Mouse (Mus musculus) gastrocnemius, adult 8-10 months (tissue): ENCODE results near the gene Lgr5. TPM values are rescaled to one million over a fixed set of nuclear protein-coding genes. Genes with fewer than 3 reads are reported as not detected.

ENCODE experiments used
- DNase-seq, 2 experiments: peaks; one replicate each; pipeline ENCODE4 v3.0.0; 2022; ENCODE audit warnings: low spot score in 2 of 2
- total RNA-seq, 4 experiments: library from RNA; stranded (reverse); gene quantifications; 2 replicates each; pipeline ENCODE4 v1.2.4; 2022

Gene Lgr5
- under 1 TPM in 1 of 4 experiments, not detected in 3; 0.12 TPM for total RNA-seq

DNA sequence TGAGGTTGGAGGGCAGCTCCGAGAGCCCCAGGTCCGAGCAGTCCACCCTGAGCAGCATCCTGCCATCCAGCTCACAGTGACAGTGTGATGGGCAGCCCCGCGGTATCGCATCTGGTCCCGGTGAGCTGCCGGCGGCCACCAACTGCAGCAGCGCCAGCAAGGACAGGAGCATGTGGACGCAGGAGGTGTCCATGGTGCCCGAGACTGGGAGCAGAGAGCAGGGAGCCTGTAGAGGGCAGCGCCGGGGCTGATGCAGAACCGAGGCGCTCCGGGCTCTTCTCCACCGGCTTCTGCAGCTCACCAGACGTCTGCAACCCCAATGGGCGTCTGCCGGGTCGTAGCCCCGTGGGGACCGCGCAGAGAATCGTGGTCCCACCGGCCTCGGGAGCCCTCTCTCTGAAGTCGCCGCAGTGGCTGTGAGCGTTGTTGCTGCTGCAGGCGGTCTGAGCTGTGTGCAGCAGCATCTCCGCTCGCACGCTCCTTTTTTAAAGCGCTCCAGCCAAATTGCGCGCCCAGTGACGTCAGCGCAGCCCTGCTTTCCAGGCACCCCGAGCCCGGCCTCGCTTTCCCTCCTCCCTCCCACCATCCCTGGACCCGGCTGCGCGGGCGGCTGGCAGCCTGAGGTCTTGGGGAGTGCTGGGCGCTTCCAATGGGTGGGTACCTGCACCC, at the start of gene Lgr5:
Lgr5 (minus strand) TSS at position 480 of the 669 bp plus-strand sequence.
- no peak for DNase-seq

DNA sequence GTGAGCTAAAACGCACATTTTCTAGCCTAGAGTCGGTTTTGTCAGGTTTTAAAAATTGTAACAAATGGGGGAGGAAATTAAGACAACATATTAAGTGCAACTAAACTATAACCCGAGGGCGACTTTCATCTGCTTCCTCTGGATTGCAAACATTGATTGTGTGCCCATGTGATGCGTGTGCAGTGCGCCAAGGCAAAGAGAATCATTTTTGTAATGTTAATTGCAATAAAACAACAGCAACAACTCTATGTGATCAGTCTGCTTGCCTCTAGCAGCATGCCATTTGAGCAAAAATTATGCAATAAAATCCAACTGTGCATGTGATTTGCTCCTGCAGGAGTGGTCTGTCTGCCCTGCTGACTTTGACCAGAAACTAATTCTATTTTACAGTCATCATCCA, 39.1 kb upstream of the Lgr5 start:
- DNase-seq, result no peak

DNA sequence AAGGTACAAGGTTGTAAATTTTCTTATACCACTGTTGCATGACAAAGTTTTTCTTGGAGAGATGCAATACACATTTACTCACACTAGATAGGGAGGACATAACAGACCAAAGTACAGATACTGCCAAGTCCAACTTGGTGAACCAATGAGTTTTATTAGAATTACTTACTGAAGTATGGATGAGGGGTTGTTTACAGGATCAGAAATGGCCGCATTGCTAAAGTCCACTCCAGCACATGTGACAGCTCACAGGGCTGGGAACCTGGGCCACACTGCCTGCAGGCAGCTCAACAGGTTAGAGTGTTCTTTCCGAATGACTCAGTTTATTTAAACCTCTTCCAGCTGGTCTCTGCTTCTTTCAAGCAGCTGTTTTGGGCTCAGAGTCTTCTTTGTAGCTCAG, 37.4 kb upstream of the Lgr5 start:
- no peak for DNase-seq

DNA sequence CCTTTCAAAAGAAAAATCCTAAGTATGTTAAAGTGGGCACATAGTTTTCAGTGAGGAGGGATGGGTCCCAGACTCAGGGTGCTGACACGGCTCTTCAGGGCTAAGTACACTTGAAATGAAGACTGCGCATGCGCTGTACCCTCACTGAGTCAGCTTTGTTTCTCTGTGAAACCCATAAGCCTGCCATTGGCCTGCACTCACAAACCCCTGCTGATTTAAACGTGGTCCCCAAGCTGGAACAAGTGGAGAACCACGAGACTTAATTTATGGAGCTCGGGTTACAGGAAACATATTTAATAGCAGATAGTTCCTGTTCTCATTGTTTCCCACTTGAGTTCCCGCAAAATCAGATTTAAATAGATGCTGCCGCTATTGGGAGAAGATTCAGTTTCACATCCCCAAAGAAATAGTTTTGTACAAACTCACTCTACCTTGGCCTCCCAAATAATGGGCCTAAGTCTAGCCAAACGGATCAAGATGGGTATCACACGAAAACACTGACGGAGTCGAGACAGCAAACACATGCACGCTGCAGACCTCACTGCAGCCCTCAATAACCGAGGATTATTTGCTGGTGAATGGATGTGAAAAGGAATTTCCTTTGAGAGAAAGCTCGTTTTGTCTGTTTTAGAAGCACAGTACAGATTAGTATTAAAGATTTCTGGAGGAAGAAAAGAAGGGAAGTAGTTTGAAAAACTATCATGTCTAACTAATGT, 36.5 kb upstream of the Lgr5 start:
- DNase-seq, result peak in 1 of 2 experiments; percentile 3

DNA sequence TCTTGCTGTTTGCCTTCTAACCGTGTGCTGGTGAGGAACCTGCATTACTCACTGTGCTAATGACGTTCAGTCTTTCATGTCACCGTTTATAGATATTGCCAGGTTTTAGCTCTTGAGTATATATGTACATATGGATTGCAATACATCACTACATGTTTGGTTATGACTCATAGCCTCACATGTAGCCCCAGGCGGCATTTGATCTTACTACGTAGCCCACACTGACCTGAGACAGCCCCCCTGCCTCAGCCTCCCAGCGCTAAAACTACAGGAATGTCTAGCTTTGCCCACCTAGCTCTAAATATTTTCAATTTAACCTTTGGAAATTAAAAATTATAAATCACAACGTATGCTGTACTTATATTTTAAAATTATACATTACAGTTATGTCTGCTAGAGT, 35.9 kb upstream of the Lgr5 start:
- DNase-seq, result no peak

DNA sequence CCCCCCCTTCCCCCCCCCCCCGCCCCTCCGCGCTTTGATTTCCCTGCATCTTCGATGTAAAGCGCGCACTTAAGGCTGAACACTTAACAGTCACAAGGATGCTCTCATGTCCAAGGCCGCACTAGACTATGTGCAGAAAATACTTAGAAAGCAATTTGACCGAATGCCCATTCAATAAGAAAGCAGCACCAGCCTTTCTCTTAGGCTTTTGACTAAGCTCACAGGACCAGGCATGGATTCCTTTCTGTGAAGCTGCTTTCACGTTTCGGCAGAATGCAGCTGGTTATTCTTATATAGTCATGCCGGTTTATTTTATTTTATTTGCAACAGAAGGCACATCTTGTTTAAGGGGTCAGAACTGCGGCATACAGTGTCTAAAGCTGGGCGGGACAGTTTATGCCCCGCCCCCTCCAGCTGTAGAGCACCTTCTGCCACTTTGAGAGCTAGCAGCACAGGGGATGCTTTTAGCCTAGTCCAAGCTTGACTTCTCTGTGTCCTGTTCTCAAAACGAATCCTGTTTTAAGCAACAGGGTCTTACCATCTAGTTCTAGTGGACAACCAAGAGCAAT, 30.8 kb upstream of the Lgr5 start:
- DNase-seq, result no peak

DNA sequence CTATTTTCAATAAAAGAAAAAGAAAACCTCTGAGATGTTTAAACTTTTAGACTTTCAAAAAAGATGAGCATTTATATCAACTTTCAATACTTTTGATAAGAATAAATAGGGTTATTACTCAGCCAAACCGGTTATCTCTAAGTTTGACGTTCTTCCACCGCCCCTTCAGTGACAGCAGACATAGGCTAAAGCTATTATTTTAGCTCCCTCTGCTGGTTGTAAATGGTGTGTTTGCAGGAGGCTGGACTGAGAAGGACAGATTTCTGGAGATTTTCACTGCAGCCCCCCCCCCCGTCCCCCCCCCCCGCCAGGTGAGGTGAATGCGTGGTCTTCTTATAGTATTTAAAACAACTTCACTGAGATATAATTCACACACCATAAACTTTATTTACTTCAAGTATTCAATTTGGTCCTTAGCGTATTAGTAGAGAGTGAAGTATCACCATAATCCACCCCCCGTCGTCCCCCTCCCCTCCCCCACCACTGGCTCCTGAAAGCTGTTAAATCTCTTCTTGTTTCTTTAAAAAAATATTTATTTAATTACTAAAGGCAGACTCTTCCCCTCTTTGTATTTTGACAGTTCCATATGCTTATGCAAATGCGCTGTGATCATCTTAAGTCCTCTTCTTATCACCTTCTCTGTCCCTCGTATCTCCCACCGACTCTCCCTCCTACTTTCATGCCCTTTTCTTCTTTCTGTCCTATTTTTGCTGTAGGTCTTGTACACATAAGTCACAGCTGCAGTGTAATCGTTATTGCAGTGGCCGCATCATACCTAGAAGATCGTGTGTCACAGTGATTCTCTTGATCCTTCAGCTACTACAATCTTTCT, 30.1 kb upstream of the Lgr5 start:
- DNase-seq, result no peak

DNA sequence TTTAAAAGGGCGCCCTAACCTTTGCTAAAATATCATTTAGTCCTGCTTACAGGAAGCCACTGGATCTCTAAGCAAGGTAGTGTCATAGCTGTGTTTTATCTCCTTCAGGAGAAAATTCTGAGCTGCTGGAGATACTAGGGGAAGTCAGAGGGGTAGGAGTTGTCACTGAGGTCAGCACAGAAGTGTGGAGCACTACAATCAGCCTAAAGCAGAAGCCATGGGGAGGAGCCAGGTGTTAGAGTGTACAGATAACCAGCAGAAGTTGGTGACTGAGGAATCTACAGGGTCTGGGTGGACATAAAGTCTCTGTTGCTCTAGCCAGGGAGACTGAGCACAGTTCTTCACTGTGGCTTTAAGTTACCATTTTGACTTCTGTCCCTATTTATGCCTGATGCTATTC, 8.2 kb upstream of the Lgr5 start:
- DNase-seq, result no peak

DNA sequence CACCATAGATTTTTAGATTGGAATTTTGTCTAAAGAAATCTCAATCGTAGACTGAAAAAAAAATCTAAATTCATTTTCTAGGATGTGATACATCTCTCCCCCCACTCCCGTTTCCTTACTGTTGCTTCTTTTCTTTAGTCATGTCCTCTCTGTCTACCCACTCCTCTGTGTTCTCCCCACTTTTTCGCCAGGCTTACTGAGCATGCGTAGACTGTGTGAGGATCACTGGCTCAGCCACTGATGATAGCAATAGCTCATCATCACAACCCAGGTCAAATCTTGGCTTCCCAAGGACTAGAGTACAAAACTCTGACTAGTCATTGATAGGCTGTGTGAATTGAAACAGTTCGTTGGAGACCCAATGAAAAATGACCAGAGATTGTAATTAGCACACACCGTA, 6.1 kb upstream of the Lgr5 start:
- no peak for DNase-seq

DNA sequence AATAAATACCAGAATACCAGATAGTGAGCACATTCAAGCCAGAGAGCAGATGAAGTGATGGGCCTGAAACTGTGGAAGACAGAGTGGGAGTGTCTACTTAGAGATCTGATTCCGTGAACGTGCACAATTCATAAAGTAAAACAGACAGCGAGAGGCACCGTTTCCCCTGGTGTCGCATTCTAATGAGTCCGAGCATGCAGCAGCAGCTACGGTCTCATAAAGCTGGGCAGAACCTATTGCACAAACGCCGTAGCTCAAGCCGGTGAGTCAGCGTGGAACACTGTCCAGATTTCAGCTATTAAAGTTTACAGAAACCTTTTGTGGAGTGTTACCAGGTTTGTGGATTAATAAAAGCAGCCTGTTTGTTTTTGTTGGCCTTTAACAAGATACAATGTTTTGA, 5.6 kb upstream of the Lgr5 start:
- no peak for DNase-seq

DNA sequence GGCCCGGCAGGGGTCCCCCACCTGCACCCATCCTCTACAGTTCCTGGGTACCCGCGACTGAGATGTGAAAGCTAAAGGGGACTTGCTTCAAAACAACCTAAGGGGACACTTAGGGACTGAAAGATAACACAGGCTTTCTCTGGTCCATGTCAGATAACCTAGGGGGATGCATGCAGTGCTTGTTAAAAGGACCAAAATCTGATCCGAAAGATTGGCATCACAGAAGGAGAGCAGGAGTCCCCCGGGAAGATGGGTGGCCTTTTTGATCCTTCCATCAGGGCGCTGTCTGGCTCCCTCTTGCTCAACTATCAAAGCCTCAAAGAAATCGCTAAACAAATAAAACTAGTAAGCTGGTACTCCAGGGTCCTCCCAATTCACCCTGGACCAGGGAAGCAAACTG, 399 bp upstream of the Lgr5 start:
- DNase-seq, result no peak

DNA sequence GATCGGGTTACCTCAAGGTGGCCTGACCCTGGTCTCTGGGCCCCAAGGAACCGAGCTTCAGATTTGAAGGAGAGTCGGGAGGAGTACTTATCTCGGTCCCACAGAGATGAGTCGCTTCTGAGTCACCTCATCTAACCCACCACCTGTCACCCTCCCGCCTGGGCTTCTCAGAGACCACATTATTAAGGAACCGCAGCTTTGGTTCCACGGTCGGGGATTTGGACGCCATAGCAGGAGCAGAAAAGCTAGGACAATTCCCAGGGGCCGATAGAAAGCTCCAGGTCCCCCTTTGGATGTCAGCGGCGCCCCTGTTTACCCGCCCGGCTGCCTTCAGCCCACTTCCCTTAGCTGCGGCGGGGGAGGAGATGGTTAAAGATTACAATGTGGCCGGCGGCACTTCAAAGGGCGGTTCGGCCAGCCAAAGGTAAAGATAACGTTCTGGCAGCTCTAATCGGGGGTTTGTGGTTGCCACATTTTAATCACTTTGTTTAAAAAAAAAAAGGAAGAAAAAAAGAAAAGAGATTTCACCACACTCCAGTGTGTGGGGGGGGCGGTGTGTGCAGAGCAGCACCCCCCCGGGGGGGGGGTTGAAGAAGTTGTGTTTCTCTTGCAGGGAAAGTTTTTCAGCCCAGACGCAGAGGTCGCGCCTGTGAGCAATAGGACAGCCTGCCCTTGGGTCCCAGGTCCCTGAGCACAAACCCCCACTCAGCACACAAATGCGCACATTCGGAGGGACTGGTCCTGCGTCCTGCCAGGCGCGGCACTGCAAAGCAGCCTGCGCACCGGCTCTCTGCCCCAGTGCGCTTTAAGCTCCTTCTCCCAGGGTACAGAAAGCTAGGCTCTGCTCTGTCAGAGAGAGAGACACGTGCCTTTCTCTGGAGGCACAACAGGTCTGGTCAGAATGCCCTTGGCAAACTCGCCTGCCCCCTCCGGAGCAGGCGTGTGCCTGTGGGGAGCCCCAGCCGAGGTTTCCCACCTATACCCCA, 1.0 kb downstream of the Lgr5 start:
- DNase-seq, result no peak

DNA sequence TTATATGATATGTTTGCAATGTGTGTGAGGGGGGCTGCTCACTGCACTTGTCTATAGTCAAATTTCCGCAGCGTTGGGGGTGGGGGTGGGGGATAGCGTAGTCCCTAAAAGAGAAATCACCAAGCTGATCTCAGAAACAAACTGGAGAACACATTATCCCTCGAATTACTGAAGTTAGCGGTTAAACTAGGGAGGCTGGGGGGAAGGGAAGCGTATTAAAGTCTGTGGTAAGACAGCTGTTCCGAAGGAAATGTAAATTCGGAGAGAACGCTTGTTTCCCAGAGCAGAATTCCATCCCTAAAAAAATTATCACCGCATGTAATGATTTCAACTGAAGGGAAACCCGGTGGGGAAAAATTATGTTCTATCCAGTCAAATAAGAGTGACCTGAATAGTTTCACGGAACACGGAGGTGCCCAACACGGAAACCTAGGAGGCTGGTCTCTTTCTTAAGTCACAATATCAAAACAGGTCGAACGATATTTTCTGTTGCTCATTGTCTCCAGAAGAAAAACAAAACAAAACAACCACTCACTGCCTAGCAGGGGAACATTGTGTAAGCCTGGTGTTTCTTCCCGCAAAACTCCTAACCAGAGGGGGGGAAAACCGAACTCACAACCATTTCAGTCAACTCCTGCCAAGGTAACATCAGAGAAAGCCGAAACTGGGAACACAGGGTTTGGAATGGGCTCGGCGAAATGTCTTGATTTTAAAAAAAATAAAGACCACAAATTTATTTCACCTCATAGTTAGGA, 1.9 kb downstream of the Lgr5 start:
- DNase-seq, result no peak

DNA sequence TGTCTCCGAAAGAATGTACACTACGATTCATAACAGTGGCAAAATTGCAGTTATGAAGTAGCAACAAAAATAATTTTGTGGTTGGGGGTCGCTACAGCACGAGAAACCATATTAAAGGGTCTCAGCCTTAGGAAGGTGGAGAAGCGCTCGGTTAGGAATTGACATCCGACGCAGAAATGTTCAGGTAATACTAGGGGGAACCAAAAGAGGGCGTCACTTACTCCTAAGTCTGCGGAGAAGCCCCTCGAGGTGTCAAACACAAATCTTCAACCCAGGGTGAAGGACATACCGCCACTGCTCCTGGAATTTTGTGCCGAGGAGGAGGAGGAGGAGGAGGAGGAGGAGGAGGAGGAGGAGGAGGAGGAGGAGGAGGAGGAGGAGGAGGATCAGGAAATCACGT, 2.9 kb downstream of the Lgr5 start:
- no peak for DNase-seq

DNA sequence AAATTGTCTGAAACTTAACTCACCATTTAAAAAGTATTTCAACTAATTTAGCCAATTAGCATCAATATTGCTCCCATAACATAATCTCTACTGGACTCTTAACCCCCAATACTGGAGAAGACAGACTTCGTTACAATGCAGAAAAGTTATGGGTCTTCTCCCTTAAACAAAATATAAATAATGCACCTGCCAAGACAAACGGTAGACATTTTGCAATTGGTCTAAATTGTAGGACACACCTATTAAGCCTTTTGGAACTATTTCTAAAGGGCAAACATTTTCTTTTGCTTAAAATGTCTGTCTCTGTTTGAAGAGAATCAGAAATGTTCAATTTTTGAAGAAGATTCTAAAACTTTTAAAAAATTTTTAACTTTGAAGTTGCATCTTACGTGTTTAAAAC, 4.5 kb downstream of the Lgr5 start:
- DNase-seq, result no peak

DNA sequence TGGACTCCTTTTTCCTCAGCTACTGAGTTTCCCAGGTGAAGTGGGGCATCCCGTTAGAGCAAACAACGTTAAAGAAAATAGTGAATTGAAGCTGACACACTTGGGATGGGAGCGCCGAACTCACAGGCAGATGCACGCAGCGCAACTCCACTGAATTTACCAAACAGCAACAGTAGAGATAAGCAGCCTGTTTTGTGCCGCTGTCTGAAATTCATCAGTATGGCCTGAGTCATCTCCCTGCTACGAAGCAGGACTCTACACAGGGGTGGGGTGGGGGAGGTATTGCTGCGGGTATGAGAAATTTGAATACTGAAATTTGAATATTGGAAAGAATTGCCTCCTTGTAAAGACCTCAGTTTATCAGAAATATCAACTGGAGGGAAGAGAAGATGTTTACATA, 5.6 kb downstream of the Lgr5 start:
- no peak for DNase-seq

DNA sequence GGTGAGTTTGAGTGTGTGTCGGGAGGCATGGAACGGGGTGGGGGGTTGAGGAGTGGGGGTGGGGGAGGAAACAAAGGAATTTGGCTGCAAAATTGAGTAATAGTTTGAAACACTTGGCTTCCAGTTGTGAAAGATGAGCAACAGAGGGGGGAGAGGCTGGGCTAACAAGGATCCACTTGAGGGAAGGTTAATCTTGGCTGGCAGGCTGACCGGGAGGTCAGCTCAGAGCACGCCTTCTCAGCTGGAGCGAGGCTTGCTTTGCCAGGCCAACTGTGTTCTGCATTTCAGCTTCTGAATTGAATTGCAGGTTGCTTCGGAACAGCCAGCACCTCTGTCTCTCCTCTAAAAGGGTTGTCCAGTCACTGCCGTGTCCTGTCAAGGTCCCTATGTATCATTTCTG, 8.1 kb downstream of the Lgr5 start:
- DNase-seq, result no peak

DNA sequence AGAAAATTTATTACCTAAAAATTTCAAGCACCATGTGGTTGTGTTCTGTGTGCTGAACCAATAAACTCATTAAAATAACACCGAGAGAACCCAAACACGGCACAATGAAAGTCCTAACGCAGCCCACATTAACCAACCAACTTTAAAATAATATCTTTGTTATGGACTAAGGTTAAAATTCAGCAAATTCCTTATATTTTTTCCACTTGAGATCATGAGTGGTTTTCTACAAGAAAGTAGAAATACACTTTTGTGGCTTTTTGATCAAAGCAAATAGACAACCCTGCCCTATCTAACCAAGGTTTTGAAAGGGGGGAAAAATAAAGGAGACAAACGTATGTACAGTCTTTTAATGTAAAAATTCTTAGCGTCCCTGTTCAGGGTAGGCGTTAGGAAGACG, 8.5 kb downstream of the Lgr5 start:
- no peak for DNase-seq

DNA sequence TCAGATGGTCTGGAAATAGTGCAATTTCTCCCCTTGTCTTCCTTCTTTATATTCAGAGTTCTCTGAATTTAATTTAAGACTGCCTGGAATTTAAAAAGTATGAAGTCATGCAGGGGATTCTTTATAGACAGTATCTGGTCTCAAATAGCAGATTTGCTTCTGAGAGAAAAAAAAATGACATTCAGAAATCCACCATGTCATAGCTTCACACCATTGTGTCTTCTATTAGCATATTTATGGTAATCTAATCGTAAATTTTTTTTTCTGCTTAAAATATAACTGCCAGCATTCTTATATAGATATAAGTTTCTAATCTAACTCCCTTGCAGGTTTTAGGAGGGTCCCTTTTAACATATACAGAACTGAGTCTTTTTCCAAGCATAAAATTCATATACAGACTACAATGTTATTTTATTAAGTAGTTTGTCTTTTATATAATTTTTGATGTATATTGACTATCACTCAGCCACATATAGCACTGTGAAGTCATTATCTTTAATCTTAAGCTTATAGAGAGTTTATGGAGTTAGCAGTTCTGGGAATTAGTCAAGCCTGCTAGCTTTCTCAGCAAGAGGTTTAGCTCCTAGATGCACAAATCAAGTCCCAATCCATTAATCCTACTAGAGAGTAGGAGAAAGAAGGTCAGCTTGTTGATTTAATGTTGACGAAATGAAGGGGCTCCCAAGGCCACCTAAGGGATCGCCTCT, 15.7 kb downstream of the Lgr5 start:
- no peak for DNase-seq

DNA sequence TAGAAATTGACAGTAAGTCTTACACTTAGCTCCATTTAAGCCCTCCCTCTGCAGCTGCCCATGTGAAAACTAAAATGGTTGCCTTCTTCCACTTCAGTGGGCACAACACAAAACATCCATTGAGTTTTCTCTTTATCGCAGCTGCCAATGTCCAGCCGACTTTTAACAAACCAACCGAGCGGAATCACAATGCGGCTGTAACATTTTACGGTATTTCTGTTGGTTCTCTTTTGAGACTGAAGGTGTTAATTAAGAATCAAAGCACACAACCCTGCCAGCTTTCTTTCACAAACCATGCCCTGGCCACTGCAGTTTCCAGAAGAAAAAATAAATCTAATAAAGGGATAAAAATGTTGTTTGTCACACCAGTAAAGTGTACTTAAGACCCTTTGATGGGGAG, 16.3 kb downstream of the Lgr5 start:
- DNase-seq, result no peak
